Mouse (Mus musculus): ENCODE measurements at regions not wholly inside any gene's neighbourhood (a gene's known extent, or its start where the extent isn't known, plus 50 kb on each side); places are given as distances from the start of the nearest gene placed in this dataset.
"Not testable (repeated sequence)": the region's sequence is repeated elsewhere in the genome, so short reads cannot be mapped to it uniquely, and the experiment has no call there.

DNA sequence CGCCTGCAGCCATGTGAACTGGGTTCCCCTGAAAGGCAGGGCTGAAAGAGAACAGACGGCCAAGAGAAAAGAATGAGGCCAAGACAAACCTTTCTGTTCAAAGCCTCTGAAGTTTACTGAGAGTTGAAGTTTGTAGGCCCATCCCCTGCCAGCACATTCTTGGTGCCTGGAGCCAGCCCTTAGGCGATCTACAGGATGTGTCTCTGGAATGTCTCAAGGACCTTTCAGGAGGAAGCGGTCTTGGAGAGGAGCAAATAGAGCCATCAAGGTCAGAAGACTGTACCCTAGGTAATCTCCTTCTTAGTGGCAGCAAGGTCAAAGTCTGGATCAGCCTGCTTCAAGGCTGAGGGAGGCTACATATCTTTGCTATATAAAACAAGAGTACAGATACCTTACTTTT, 350.3 kb downstream of the Gm8797 start:
- Histone ChIP-seq H3K27ac (ENCODE audit: low read length) (no peak overlapping the region), H3K9me3 (replicated peaks; ENCODE audit: control insufficient read depth, low read length) (no peaks in the 10 kb centered on the region), H3K36me3 (ENCODE audit: control insufficient read depth, insufficient read depth) (no peaks in the 10 kb centered on the region), H3K9ac (ENCODE audit: low read depth, low read length) (no peak overlapping the region), H3K4me2 (ENCODE audit: low read depth, low read length) (no peak overlapping the region), H3K27me3 (ENCODE audit: control insufficient read depth, insufficient read depth, low read depth, low read length) (no peaks in the 10 kb centered on the region), H3K4me1 (ENCODE audit: control insufficient read depth, low read depth, low read length) (no peaks in the 10 kb centered on the region), H3K4me3 (ENCODE audit: low read depth, low read length) (no peak overlapping the region)
- WGBS (ENCODE audit: insufficient replicate concordance) = 57% methylated on average over 4 of the region's 4 CpGs
- ATAC-seq (ENCODE audit: low read depth) = no peak

GRCm38 (mm10) chr3:6102866-6103265, 352.3 kb downstream of the Gm8797 start:
- Histone ChIP-seq H3K27me3 (ENCODE audit: control insufficient read depth, insufficient read depth, low read depth, low read length) (no peaks in the 10 kb centered on the region), H3K9ac (ENCODE audit: low read depth, low read length) (no peak overlapping the region), H3K4me3 (ENCODE audit: low read depth, low read length) (no peak overlapping the region), H3K9me3 (replicated peaks; ENCODE audit: control insufficient read depth, low read length) (no peaks in the 10 kb centered on the region), H3K4me1 (ENCODE audit: control insufficient read depth, low read depth, low read length) (no peaks in the 10 kb centered on the region), H3K36me3 (ENCODE audit: control insufficient read depth, insufficient read depth) (no peaks in the 10 kb centered on the region), H3K27ac (ENCODE audit: low read length) (no peak overlapping the region), H3K4me2 (ENCODE audit: low read depth, low read length) (no peak overlapping the region)
- WGBS (ENCODE audit: insufficient replicate concordance) = 60% methylated on average over 1 of the region's 1 CpGs
- ATAC-seq (ENCODE audit: low read depth) = no peak

DNA sequence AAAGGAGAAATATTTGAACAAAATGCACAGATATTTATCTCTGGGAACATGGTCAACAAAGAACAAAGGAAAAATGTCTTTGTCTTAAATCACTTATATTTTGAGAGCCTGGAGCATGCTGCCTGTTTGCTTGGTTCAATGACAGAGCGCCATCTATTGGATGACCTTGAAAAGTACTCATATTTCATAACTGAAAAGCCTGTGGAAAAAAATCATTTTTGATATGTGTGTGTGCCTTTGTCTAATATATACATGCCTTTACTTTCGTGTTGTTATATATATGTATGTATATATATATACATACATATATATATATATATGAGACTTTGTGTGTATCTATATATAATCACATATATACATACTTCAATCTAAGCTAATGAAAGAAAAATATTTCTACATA, 356.1 kb downstream of the Gm8797 start:
- H3K27me3 ChIP-seq (ENCODE audit: control insufficient read depth, insufficient read depth, low read depth, low read length) = no peaks in the 10 kb centered on the region
- no peaks in the 10 kb centered on the region for H3K4me1 ChIP-seq (ENCODE audit: control insufficient read depth, low read depth, low read length)
- H3K9me3 ChIP-seq (replicated peaks; ENCODE audit: control insufficient read depth, low read length) = no peaks in the 10 kb centered on the region
- no peak overlapping the region for H3K9ac ChIP-seq (ENCODE audit: low read depth, low read length)
- H3K27ac ChIP-seq (ENCODE audit: low read length) = no peak overlapping the region
- WGBS (ENCODE audit: insufficient replicate concordance) = 8% methylated on average over 2 of the region's 2 CpGs
- no peak overlapping the region for H3K4me3 ChIP-seq (ENCODE audit: low read depth, low read length)
- no peak overlapping the region for H3K4me2 ChIP-seq (ENCODE audit: low read depth, low read length)
- no peak for ATAC-seq (ENCODE audit: low read depth)
- H3K36me3 ChIP-seq (ENCODE audit: control insufficient read depth, insufficient read depth) = no peaks in the 10 kb centered on the region

DNA sequence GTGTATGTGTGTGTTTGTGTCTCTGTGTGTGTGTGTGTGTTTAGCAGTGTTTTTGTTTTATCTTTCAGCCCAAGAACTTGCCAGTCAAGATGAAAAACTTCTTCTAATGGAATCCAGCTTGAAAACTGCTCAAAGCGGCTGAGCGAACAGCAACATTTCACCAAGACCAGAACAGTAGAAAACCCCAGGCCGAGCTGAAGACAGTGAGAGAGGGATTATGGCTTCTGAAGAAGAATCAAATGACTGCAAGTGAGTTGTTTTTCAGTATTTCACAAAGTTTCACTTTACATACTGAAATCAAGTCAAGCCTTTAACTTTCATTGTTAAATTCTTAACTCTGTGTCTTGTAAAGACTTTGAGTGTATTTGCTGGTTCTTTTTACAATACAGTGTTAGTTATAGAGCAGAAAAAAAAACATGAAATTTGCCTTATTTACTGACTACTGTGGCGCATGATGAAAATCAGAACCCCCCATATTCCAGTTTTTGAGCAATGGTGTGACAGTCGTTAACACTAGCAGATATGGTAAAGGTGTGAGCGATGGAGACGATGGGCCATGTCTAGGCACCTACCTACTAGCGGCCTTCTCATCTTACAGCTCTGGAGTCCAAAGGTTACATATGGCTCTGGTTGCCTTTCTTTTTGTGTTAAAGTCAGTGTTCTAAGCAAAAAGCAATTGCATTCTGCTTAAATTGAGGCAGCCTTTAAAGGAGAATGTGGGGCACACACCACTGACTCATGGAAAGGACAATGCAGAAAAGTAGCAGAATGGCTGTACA, 357.0 kb downstream of the Gm8797 start:
- 66% methylated on average over 8 of the region's 8 CpGs for WGBS (ENCODE audit: insufficient replicate concordance)

GRCm38 (mm10) chr3:6118721-6119120, 368.1 kb downstream of the Gm8797 start:
- H3K36me3 ChIP-seq (ENCODE audit: control insufficient read depth, insufficient read depth) = no peaks in the 10 kb centered on the region
- H3K9me3 ChIP-seq (replicated peaks; ENCODE audit: control insufficient read depth, low read length) = no peaks in the 10 kb centered on the region
- H3K9ac ChIP-seq (ENCODE audit: low read depth, low read length) = no peak overlapping the region
- no peak for ATAC-seq (ENCODE audit: low read depth)
- H3K4me3 ChIP-seq (ENCODE audit: low read depth, low read length) = no peak overlapping the region
- no peaks in the 10 kb centered on the region for H3K4me1 ChIP-seq (ENCODE audit: control insufficient read depth, low read depth, low read length)
- no peaks in the 10 kb centered on the region for H3K27me3 ChIP-seq (ENCODE audit: control insufficient read depth, insufficient read depth, low read depth, low read length)
- H3K27ac ChIP-seq (ENCODE audit: low read length) = no peak overlapping the region
- no peak overlapping the region for H3K4me2 ChIP-seq (ENCODE audit: low read depth, low read length)
- WGBS (ENCODE audit: insufficient replicate concordance) = 45% methylated on average over 1 of the region's 1 CpGs

More for the DNA sequence above, 357.0 kb downstream of the Gm8797 start:
- no peaks in the 10 kb centered on the region for H3K36me3 ChIP-seq (ENCODE audit: control insufficient read depth, insufficient read depth)
- H3K4me2 ChIP-seq (ENCODE audit: low read depth, low read length) = no peak overlapping the region
- H3K27ac ChIP-seq (ENCODE audit: low read length) = no peak overlapping the region
- ATAC-seq (ENCODE audit: low read depth) = no peak
- H3K4me3 ChIP-seq (ENCODE audit: low read depth, low read length) = no peak overlapping the region
- no peak overlapping the region for H3K9ac ChIP-seq (ENCODE audit: low read depth, low read length)
- H3K4me1 ChIP-seq (ENCODE audit: control insufficient read depth, low read depth, low read length) = no peaks in the 10 kb centered on the region
- no peaks in the 10 kb centered on the region for H3K9me3 ChIP-seq (replicated peaks; ENCODE audit: control insufficient read depth, low read length)
- H3K27me3 ChIP-seq (ENCODE audit: control insufficient read depth, insufficient read depth, low read depth, low read length) = no peaks in the 10 kb centered on the region

GRCm38 (mm10) chr3:6135754-6136153, 385.1 kb downstream of the Gm8797 start:
- not testable (repeated sequence) for H3K4me3 ChIP-seq (ENCODE audit: low read depth, low read length)
- WGBS (ENCODE audit: insufficient replicate concordance) = 59% methylated on average over 9 of the region's 9 CpGs

DNA sequence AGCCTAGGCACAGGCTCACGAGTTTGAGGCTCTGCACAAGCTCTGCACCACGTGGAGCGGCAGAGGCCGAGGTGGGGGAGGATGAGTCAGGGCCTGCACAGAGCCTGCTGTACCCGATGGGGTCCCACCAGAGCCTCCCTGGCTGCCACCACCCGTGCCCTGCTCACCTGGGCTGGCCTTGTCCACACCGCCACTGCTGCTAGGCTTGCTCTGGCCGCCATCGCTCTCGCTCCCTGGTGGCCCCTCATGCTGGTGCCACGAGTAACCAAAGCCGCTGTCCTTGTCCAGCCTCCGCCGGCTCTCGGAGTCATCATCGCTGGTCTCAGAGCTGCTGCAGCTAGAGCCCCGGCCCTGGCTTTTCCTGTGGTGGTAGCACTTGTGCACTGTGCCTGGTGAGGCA, 386.8 kb downstream of the Gm8797 start:
- Histone ChIP-seq H3K9ac (ENCODE audit: low read depth, low read length) (no peak overlapping the region), H3K4me3 (ENCODE audit: low read depth, low read length) (no peak overlapping the region), H3K9me3 (replicated peaks; ENCODE audit: control insufficient read depth, low read length) (no peaks in the 10 kb centered on the region), H3K27ac (ENCODE audit: low read length) (no peak overlapping the region), H3K27me3 (ENCODE audit: control insufficient read depth, insufficient read depth, low read depth, low read length) (no peaks in the 10 kb centered on the region), H3K36me3 (ENCODE audit: control insufficient read depth, insufficient read depth) (no peaks in the 10 kb centered on the region), H3K4me2 (ENCODE audit: low read depth, low read length) (no peak overlapping the region), H3K4me1 (ENCODE audit: control insufficient read depth, low read depth, low read length) (no peaks in the 10 kb centered on the region)
- ATAC-seq (ENCODE audit: low read depth) = no peak
- 83% methylated on average over 16 of the region's 17 CpGs for WGBS (ENCODE audit: insufficient replicate concordance)

More at GRCm38 (mm10) chr3:6135754-6136153, 385.1 kb downstream of the Gm8797 start:
- not testable (repeated sequence) for ATAC-seq (ENCODE audit: low read depth); H3K9me3 ChIP-seq (replicated peaks; ENCODE audit: control insufficient read depth, low read length); H3K27ac ChIP-seq (ENCODE audit: low read length); H3K9ac ChIP-seq (ENCODE audit: low read depth, low read length); H3K4me1 ChIP-seq (ENCODE audit: control insufficient read depth, low read depth, low read length); H3K36me3 ChIP-seq (ENCODE audit: control insufficient read depth, insufficient read depth); H3K4me2 ChIP-seq (ENCODE audit: low read depth, low read length); H3K27me3 ChIP-seq (ENCODE audit: control insufficient read depth, insufficient read depth, low read depth, low read length)

- H3K4me3 ChIP-seq (ENCODE audit: low read depth, low read length) = no peak overlapping the region
- no peaks in the 10 kb centered on the region for H3K27me3 ChIP-seq (ENCODE audit: control insufficient read depth, insufficient read depth, low read depth, low read length)
- WGBS (ENCODE audit: insufficient replicate concordance) = 32% methylated on average over 1 of the region's 1 CpGs
- H3K4me1 ChIP-seq (ENCODE audit: control insufficient read depth, low read depth, low read length) = no peaks in the 10 kb centered on the region
- H3K36me3 ChIP-seq (ENCODE audit: control insufficient read depth, insufficient read depth) = no peaks in the 10 kb centered on the region
- ATAC-seq (ENCODE audit: low read depth) = no peak
- H3K9ac ChIP-seq (ENCODE audit: low read depth, low read length) = no peak overlapping the region
- no peak overlapping the region for H3K4me2 ChIP-seq (ENCODE audit: low read depth, low read length)
- H3K27ac ChIP-seq (ENCODE audit: low read length) = no peak overlapping the region
- no peaks in the 10 kb centered on the region for H3K9me3 ChIP-seq (replicated peaks; ENCODE audit: control insufficient read depth, low read length)
Observed at GRCm38 (mm10) chr3:6173775-6174174, 423.2 kb downstream of the Gm8797 start.

DNA sequence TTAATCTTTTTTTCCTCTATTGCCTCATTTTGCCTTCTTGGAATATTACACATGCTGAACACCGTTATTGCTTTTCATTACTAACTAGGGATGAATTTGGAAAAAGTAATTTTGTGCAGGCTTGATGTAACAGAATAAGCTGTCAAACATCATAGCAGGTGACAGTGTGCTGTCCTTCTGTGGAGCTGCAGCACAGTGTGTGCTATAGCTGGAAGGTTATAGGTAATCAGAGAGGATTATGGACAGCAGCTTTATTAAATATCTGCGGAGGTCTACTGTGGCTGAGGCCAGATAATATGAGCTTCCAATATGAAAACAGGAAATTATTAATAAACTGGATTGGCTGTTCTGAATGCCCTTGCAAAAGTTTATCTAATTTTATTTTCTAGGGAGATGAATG, 431.9 kb downstream of the Gm8797 start:
- no peak for ATAC-seq (ENCODE audit: low read depth)

More for the DNA sequence above, 431.9 kb downstream of the Gm8797 start:
- Histone ChIP-seq H3K4me3 (ENCODE audit: low read depth, low read length) (no peak overlapping the region), H3K36me3 (ENCODE audit: control insufficient read depth, insufficient read depth) (no peaks in the 10 kb centered on the region), H3K4me2 (ENCODE audit: low read depth, low read length) (no peak overlapping the region), H3K9me3 (replicated peaks; ENCODE audit: control insufficient read depth, low read length) (no peaks in the 10 kb centered on the region), H3K27ac (ENCODE audit: low read length) (no peak overlapping the region), H3K4me1 (ENCODE audit: control insufficient read depth, low read depth, low read length) (no peaks in the 10 kb centered on the region), H3K27me3 (ENCODE audit: control insufficient read depth, insufficient read depth, low read depth, low read length) (no peaks in the 10 kb centered on the region), H3K9ac (ENCODE audit: low read depth, low read length) (no peak overlapping the region)
- WGBS (ENCODE audit: insufficient replicate concordance) = 70% methylated on average over 2 of the region's 2 CpGs
